Mouse (Mus musculus) right cerebral cortex, adult 2 months (tissue): ENCODE data around the gene Tet1.
"Not testable (repeated sequence)": the region's sequence is repeated elsewhere in the genome, so short reads cannot be mapped to it uniquely, and the experiment has no call there.

Experiments used
- DNase-seq, 2 experiments: peaks; one replicate each; pipeline ENCODE4 v3.0.0; 2021 to 2022; ENCODE audit warnings: low spot score in 2 of 2

Gene Tet1

GRCm38 (mm10) chr10:62851025-62851424 is 57.8 kb downstream of the Tet1 start:
- peak; percentile 58 to 65 for DNase-seq

- no peak for DNase-seq
These were observed 60.0 kb downstream of the Tet1 start for GRCm38 (mm10) chr10:62848783-62849182.

- peak; percentile 54 to 62 for DNase-seq
These were observed 61.6 kb downstream of the Tet1 start for GRCm38 (mm10) chr10:62847069-62847626.

GRCm38 (mm10) chr10:62843787-62844491 is 64.9 kb downstream of the Tet1 start:
- no peak for DNase-seq

- no peak for DNase-seq
These were observed 66.8 kb downstream of the Tet1 start for GRCm38 (mm10) chr10:62841901-62842447.

- no peak for DNase-seq
These were observed 68.1 kb downstream of the Tet1 start for GRCm38 (mm10) chr10:62840687-62841086.

GRCm38 (mm10) chr10:62837987-62838386 is 70.8 kb downstream of the Tet1 start:
- DNase-seq = no peak

GRCm38 (mm10) chr10:62832783-62833182 is 76.0 kb downstream of the Tet1 start:
- DNase-seq = no peak

- no peak for DNase-seq
These were observed 77.2 kb downstream of the Tet1 start for GRCm38 (mm10) chr10:62831546-62831945.

GRCm38 (mm10) chr10:62824474-62824873 is 84.3 kb downstream of the Tet1 start:
- DNase-seq = no peak

GRCm38 (mm10) chr10:62823431-62823830 is 85.4 kb downstream of the Tet1 start:
- DNase-seq = no peak

GRCm38 (mm10) chr10:62810010-62810409 is 98.8 kb downstream of the Tet1 start:
- no peak for DNase-seq

GRCm38 (mm10) chr10:62808766-62809165 is 100.0 kb downstream of the Tet1 start:
- no peak for DNase-seq

- no peak for DNase-seq
These were observed 100.5 kb downstream of the Tet1 start for GRCm38 (mm10) chr10:62808316-62808715.

- no peak for DNase-seq
These were observed 104.7 kb downstream of the Tet1 start for GRCm38 (mm10) chr10:62804106-62804505.

- DNase-seq = no peak
These were observed 105.5 kb downstream of the Tet1 start for GRCm38 (mm10) chr10:62803296-62803695.

GRCm38 (mm10) chr10:62794221-62794620 is 114.6 kb downstream of the Tet1 start:
- no peak for DNase-seq

- no peak for DNase-seq
These were observed 115.7 kb downstream of the Tet1 start for GRCm38 (mm10) chr10:62793091-62793453.

GRCm38 (mm10) chr10:62792177-62793090 is 116.4 kb downstream of the Tet1 start, which contains the start of gene Ccar1:
Gene Ccar1, minus strand, starts transcription at chr10:62792286.
- DNase-seq = peak; percentile 98

- DNase-seq = peak; percentile 23 to 27
These were observed 117.3 kb downstream of the Tet1 start for GRCm38 (mm10) chr10:62791251-62792176.

- DNase-seq = not testable (repeated sequence)
These were observed 127.0 kb downstream of the Tet1 start for GRCm38 (mm10) chr10:62781776-62782175.
